Mouse (Mus musculus): ENCODE results near the gene Nfyc. TPM values are rescaled to one million over a fixed set of nuclear protein-coding genes. Genes with fewer than 3 reads are reported as not detected.
A peak's percentile ranks its signal among the peaks of the same experiment; 100 is the strongest.

Gene Nfyc
- polyA plus RNA-seq, 1 experiment: 35.4 TPM

DNA sequence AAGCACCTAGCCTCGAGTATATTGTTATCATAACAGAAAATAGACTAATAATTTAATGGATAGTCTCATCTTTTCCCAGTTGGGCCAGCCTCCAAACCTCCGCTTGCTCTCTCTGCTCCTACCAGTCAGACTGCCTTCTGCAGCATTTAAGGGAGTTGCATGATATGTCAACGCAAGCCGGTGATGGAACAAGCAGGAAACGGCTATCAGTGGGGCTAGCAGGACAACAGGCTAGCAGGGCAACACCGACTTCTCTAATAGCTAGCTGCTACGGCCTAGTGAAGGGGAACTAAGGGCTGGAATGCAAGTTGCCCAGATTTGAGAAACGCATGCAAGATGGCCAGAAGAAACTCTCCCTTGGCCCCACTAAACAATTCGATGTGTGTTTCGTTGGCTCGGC lies 103.5 kb downstream of the Nfyc start:
- H3K27ac ChIP-seq (ENCODE audit: insufficient read depth, low read depth, low read length): no peak overlapping the region
- TF ChIP-seq CTCF (IDR thresholded peaks at IDR 0.05; ENCODE audit: low read depth, low read length): no peak
- H3K4me1 ChIP-seq (ENCODE audit: control insufficient read depth, insufficient read depth, low read length): peaks cover 4% of the 10 kb centered on the region; the same call in 1 of the 2 replicates
- no peak overlapping the region for H3K4me3 ChIP-seq (ENCODE audit: insufficient read depth, low read length)

DNA sequence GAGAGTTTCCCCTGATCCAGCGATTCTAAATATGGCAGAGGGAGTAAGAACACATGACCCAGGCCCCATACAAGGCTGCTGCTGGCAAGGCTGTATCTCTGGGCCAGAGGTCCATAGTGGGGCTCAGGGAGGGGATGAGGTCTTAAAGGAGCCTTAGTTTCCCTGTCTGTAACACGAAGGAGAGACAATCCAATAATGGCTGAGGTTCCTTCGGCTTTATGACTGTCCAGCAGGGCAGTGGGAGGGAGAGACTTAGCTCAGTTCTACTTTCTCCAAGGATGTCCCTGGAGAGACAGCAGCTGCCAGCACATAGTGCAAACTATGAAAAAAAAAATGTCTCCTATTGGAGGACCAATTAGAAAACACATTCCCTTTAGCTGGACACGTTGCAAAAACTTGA lies 105.2 kb downstream of the Nfyc start:
- H3K4me1 ChIP-seq (ENCODE audit: control insufficient read depth, insufficient read depth, low read length): peaks cover 4% of the 10 kb centered on the region; the same call in 1 of the 2 replicates
- no peak overlapping the region for H3K27ac ChIP-seq (ENCODE audit: insufficient read depth, low read depth, low read length)
- H3K4me3 ChIP-seq (ENCODE audit: insufficient read depth, low read length): no peak overlapping the region
- TF ChIP-seq CTCF (IDR thresholded peaks at IDR 0.05; ENCODE audit: low read depth, low read length) (no peak), POLR2A (IDR thresholded peaks at IDR 0.05; ENCODE audit: borderline replicate concordance, low read depth, low read length) (no peak)

DNA sequence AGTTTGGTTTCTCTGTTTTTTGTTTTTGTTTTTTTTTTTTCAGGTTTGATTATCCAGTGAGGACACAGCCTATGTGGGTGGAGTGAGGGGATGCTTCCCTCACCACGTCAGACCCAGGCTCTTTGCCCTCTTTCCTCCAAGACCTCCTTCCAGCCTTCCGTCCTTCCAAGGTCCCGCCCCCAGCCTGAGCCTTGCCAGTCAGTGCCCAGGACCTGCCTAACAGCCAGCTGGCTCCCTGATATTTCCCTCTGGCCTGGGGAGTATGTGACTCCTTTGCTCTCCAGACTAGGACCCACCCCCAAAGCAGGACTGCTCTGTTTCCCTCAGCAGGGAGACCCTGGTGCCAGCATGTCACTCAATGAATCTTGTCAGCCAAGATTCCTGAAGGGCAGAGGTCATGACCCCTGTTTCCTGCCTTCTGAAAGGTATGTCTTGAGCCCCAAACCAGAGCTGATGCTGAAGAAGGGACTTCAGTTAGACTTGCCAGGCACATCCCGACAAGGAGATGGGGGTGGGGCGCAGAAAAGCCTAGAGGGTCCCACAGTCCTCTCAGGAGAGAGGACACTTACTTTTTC lies 105.8 kb downstream of the Nfyc start:
- Histone ChIP-seq H3K4me1 (ENCODE audit: control insufficient read depth, insufficient read depth, low read length) (peaks cover 2% of the 10 kb centered on the region; the same call in 1 of the 2 replicates), H3K4me3 (ENCODE audit: insufficient read depth, low read length) (no peak overlapping the region), H3K27ac (ENCODE audit: insufficient read depth, low read depth, low read length) (no peak overlapping the region)
- TF ChIP-seq CTCF (IDR thresholded peaks at IDR 0.05; ENCODE audit: low read depth, low read length) (no peak), POLR2A (IDR thresholded peaks at IDR 0.05; ENCODE audit: borderline replicate concordance, low read depth, low read length) (no peak)

DNA sequence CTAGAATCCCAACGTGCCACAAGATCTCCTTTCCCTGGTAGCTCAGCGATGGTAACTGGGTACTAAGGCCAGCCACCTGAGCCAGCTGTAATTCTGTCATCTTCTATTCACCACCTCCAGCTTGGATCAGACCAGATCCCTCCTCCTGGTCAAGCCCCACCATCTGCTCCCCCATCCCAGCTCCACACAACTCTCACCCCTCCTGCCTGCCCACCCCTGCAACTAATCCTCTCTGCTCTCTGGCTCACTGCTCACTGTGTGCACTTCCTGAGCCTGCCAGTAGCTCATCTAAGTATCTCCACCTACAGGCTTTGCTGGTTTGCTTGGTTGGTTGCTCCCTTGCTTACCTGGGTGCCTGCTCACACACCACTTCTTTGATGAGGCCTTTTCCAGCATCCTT lies 109.8 kb downstream of the Nfyc start:
- TF ChIP-seq POLR2A (IDR thresholded peaks at IDR 0.05; ENCODE audit: borderline replicate concordance, low read depth, low read length) (no peak), CTCF (IDR thresholded peaks at IDR 0.05; ENCODE audit: low read depth, low read length) (no peak)
- H3K27ac ChIP-seq (ENCODE audit: insufficient read depth, low read depth, low read length): no peak overlapping the region
- H3K4me3 ChIP-seq (ENCODE audit: insufficient read depth, low read length): no peak overlapping the region
- no peaks in the 10 kb centered on the region for H3K4me1 ChIP-seq (ENCODE audit: control insufficient read depth, insufficient read depth, low read length)

DNA sequence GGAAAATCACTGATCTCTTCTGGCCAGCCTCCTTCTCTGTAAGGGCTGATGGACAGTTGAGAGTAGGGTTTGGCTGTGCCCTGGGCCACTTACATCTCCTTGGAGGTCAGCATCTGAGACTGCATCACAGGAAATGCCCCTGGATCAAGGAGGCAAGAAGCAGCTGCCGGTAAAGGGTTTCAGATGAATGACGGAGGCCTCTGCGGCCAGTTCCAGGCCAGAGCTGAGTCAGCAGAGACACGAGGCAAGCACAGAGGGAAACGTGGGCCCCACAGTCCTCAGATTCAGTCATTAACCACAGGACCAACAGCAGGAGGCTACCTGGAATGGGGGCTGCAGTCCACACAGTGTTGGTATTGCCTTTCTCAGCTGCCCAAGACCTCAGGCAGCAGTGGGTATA lies 112.2 kb downstream of the Nfyc start:
- TF ChIP-seq CTCF (IDR thresholded peaks at IDR 0.05; ENCODE audit: low read depth, low read length) (no peak), POLR2A (IDR thresholded peaks at IDR 0.05; ENCODE audit: borderline replicate concordance, low read depth, low read length) (no peak)

DNA sequence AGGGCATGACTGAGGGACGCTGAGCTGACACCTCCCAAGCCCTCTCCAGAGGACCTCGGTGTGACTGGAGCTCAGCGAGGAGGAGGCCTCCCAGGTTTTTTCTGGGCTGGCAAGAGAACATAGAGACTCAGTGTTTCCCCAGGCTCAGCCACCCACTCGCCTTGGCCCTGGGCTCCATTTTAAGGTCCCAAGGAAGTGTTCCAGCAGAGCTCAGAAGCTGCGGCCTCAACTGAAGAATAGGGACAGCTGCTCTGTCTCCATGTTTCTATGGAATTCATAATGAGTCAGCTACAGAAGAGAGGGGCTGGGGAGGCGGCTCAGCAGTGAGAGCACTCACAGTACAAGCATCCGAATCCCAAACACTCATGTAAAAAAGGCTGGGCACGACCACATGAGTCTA lies 113.8 kb downstream of the Nfyc start:
- TF ChIP-seq CTCF (IDR thresholded peaks at IDR 0.05; ENCODE audit: low read depth, low read length) (no peak), POLR2A (IDR thresholded peaks at IDR 0.05; ENCODE audit: borderline replicate concordance, low read depth, low read length) (no peak)
- peaks cover 2% of the 10 kb centered on the region; the same call in 1 of the 2 replicates for H3K4me1 ChIP-seq (ENCODE audit: control insufficient read depth, insufficient read depth, low read length)
- no peak overlapping the region for H3K4me3 ChIP-seq (ENCODE audit: insufficient read depth, low read length)
- no peak overlapping the region for H3K27ac ChIP-seq (ENCODE audit: insufficient read depth, low read depth, low read length)

More for the DNA sequence above, 112.2 kb downstream of the Nfyc start:
- Histone ChIP-seq H3K4me3 (ENCODE audit: insufficient read depth, low read length) (no peak overlapping the region), H3K4me1 (ENCODE audit: control insufficient read depth, insufficient read depth, low read length) (peaks cover 2% of the 10 kb centered on the region; the same call in 1 of the 2 replicates), H3K27ac (ENCODE audit: insufficient read depth, low read depth, low read length) (no peak overlapping the region)

DNA sequence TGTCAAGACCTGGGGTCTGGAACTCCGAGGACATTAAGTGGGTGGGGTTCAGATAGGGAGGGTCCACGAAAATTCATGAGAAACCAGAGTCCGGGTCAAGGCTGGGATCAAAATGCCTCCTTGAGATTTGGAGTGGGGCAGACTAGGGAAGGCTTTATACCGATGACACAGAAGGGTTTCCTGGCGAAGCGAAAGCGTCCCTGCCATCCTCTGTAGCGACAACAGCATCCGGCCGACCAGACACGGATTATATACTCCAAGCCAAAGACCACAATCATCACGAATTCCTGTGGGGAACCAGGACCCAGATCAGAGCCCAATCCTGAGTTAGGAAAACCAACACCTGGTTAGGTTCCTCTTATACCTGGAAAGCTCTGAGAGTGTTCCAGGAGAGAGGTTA lies 114.6 kb downstream of the Nfyc start:
- H3K27ac ChIP-seq (ENCODE audit: insufficient read depth, low read depth, low read length): no peak overlapping the region
- no peak for TF ChIP-seq POLR2A (IDR thresholded peaks at IDR 0.05; ENCODE audit: borderline replicate concordance, low read depth, low read length)
- no peak for TF ChIP-seq CTCF (IDR thresholded peaks at IDR 0.05; ENCODE audit: low read depth, low read length)
- peaks cover 2% of the 10 kb centered on the region; the same call in 1 of the 2 replicates for H3K4me1 ChIP-seq (ENCODE audit: control insufficient read depth, insufficient read depth, low read length)
- H3K4me3 ChIP-seq (ENCODE audit: insufficient read depth, low read length): peak overlapping the region; percentile 51

DNA sequence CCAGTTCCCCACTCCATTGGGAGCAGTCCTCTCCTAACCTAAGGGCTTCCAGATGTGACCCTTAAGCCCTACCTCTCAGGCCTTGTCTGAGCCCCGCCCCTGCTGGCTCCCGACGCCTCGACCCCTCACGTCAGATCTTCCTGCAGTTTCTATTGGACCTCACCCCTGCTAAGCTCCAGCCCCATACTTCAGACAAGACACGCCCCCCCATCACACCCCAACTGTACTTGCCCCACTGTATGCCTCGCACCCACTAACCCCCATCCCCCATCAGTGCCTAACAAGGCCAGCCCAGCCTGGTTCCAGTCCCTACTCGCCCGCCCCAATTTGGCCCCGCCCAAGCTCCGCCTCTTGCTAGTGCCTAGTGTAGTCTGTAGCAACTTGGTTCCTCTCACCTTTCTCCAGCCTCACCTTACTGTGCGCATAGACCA lies 115.2 kb downstream of the Nfyc start:
- H3K4me1 ChIP-seq (ENCODE audit: control insufficient read depth, insufficient read depth, low read length): peaks cover 2% of the 10 kb centered on the region; the same call in 1 of the 2 replicates
- no peak overlapping the region for H3K27ac ChIP-seq (ENCODE audit: insufficient read depth, low read depth, low read length)
- peak overlapping the region; percentile 51 for H3K4me3 ChIP-seq (ENCODE audit: insufficient read depth, low read length)
- no peak for TF ChIP-seq POLR2A (IDR thresholded peaks at IDR 0.05; ENCODE audit: borderline replicate concordance, low read depth, low read length)
- no peak for TF ChIP-seq CTCF (IDR thresholded peaks at IDR 0.05; ENCODE audit: low read depth, low read length)

DNA sequence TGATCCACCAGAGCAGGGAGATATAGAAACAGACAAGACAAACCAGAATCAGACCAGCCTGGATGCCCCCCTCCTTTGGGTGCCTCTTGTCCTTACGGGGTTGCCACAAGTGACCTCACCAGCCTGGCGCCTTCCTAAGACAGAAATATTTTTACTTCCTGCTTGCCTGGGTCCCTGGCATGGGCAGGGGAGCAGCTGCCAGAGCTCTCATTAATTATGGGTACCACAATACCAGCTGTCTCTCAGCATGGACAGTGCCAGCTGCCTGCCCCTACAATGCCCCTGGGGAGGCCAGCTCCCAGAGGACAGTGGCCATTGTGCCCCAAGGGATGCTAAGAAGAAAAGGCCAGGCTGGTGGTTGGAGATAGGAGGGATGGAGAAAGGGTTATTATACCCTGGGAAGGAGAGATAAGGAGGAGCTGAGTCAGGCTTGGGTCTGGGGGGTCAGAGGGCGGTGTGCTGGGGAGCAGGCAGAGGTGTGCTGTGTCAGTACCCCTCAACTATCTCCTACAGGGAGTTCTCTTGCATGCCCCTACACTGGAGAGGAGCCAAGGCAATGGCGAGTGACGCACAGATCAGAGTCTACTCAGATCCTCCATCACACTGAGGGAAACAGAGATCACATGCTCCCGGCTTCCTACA lies 117.4 kb downstream of the Nfyc start:
- Histone ChIP-seq H3K4me1 (ENCODE audit: control insufficient read depth, insufficient read depth, low read length) (peaks cover 2% of the 10 kb centered on the region; the same call in 1 of the 2 replicates), H3K27ac (ENCODE audit: insufficient read depth, low read depth, low read length) (no peak overlapping the region), H3K4me3 (ENCODE audit: insufficient read depth, low read length) (no peak overlapping the region)
- TF ChIP-seq POLR2A (IDR thresholded peaks at IDR 0.05; ENCODE audit: borderline replicate concordance, low read depth, low read length) (no peak), CTCF (IDR thresholded peaks at IDR 0.05; ENCODE audit: low read depth, low read length) (no peak)

DNA sequence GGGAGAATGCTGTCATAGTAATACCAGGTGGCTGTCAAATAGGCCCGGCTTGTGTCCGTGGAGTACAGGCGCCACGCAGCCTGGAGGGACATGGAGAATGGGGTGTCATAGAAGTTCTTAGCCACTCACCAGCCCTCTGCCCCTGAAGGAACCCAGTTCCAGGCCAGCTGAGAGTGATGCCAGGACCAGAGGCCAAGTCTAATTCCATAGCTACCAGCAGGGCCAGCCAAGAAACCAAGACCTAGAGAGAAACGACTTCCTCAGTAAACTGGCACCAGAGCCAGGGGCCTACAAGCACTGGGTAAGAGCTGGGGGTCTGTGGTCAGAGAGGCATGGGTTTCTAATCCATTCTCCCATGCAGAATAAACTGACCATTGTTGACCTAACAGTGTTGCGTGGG lies 118.4 kb downstream of the Nfyc start:
- TF ChIP-seq POLR2A (IDR thresholded peaks at IDR 0.05; ENCODE audit: borderline replicate concordance, low read depth, low read length): no peak
- no peak for TF ChIP-seq CTCF (IDR thresholded peaks at IDR 0.05; ENCODE audit: low read depth, low read length)
- H3K4me1 ChIP-seq (ENCODE audit: control insufficient read depth, insufficient read depth, low read length): peaks cover 2% of the 10 kb centered on the region; the same call in 1 of the 2 replicates
- H3K27ac ChIP-seq (ENCODE audit: insufficient read depth, low read depth, low read length): no peak overlapping the region

More for the DNA sequence above, 118.4 kb downstream of the Nfyc start:
- no peak overlapping the region for H3K4me3 ChIP-seq (ENCODE audit: insufficient read depth, low read length)
